Mouse (Mus musculus) kidney, adult 2 months (tissue): ENCODE measurements around the gene Qrich2. TPM values are rescaled to one million over a fixed set of nuclear protein-coding genes. Genes with fewer than 3 reads are reported as not detected.

ENCODE experiments used
- DNase-seq: peaks from one replicate; pipeline ENCODE4 v3.0.0; 2021
- H3K27ac ChIP-seq: fragments of 200-500 bp; 2 replicates; pipeline ENCODE4 v1.5.1; 2012; ENCODE audit warnings: low read depth, low read length, control low read depth, inconsistent platforms; ENCODE audit not compliant: insufficient read depth
- H3K27me3 ChIP-seq: fragments of 200-500 bp; replicated peaks from 2 replicates; pipeline ENCODE4 v1.6.1; 2012; ENCODE audit warnings: mild to moderate bottlenecking, moderate library complexity, low read length, inconsistent platforms; ENCODE audit not compliant: control insufficient read depth, insufficient read depth
- H3K36me3 ChIP-seq: fragments of 200-500 bp; 2 replicates; pipeline ENCODE4 v1.6.1; 2012; ENCODE audit warnings: mild to moderate bottlenecking, moderate library complexity, low read length, inconsistent platforms; ENCODE audit not compliant: control insufficient read depth, insufficient read depth
- H3K4me1 ChIP-seq: fragments of 200-500 bp; 2 replicates; pipeline ENCODE4 v1.6.1; 2011; ENCODE audit warnings: low read length; ENCODE audit not compliant: control insufficient read depth, insufficient read depth
- H3K4me3 ChIP-seq: fragments of 200-500 bp; 2 replicates; pipeline ENCODE4 v1.5.1; 2011; ENCODE audit warnings: mild to moderate bottlenecking, low read depth, low read length, control low read depth; ENCODE audit not compliant: insufficient read depth
- CTCF ChIP-seq: fragments of 200-500 bp; conservative IDR thresholded peaks from 2 replicates; pipeline ENCODE4 v1.5.1; 2011; ENCODE audit warnings: low read depth, mild to moderate bottlenecking, control low read depth, low read length, moderate library complexity, mixed read lengths; ENCODE audit not compliant: insufficient read depth, insufficient read length
- POLR2A ChIP-seq: fragments of 200-500 bp; IDR thresholded peaks from one replicate; pipeline ENCODE4 v1.6.1; 2011; ENCODE audit warnings: low read depth, low read length, control low read depth
- WGBS: fragments of 180-500 bp; shearing (Covaris S2); methylation state at CpG from one replicate; pipeline ENCODE4 v1.1.7; 2018; 5-methylcytosine and 5-hydroxymethylcytosine counted together
- polyA plus RNA-seq: library from polyadenylated mRNA; depleted of rRNA; stranded (reverse); fragments of >200 nt; gene quantifications from 2 replicates; pipeline ENCODE4 v1.2.3, GENCODE M21; 2012

Qrich2 gene
- polyA plus RNA-seq, 1 experiment, result 0.08 TPM

- 64% methylated on average over 14 of the region's 14 CpGs for WGBS
Observed at GRCm38 (mm10) chr11:116488693-116489375, 22.8 kb upstream of the Qrich2 start.

GRCm38 (mm10) chr11:116488207-116488606, 22.2 kb upstream of the Qrich2 start:
- no peak for DNase-seq
- TF ChIP-seq POLR2A (no peak), CTCF (no peak)
- Histone ChIP-seq H3K27me3 (no peaks in the 10 kb centered on the region), H3K4me3 (no peak overlapping the region), H3K4me1 (peaks cover 4% of the 10 kb centered on the region; the same call in 1 of the 2 replicates), H3K27ac (no peak overlapping the region), H3K36me3 (peaks cover 2% of the 10 kb centered on the region; the same call in 1 of the 2 replicates)

More at GRCm38 (mm10) chr11:116488693-116489375, 22.8 kb upstream of the Qrich2 start:
- peak overlapping the region; percentile 95; the same call in 1 of the 2 replicates for H3K4me3 ChIP-seq
- no peak for TF ChIP-seq POLR2A
- TF ChIP-seq CTCF, result peak; percentile 55
- H3K27ac ChIP-seq, result no peak overlapping the region
- peak; percentile 39 for DNase-seq
- H3K36me3 ChIP-seq, result peaks cover 2% of the 10 kb centered on the region; the same call in 1 of the 2 replicates
- H3K27me3 ChIP-seq, result no peaks in the 10 kb centered on the region
- peaks cover 4% of the 10 kb centered on the region; the same call in 1 of the 2 replicates for H3K4me1 ChIP-seq

GRCm38 (mm10) chr11:116484261-116484660, 18.2 kb upstream of the Qrich2 start:
- peaks cover 2% of the 10 kb centered on the region; the same call in 1 of the 2 replicates for H3K36me3 ChIP-seq
- TF ChIP-seq POLR2A (no peak), CTCF (no peak)
- H3K4me3 ChIP-seq, result no peak overlapping the region
- WGBS, result 58% methylated on average over 8 of the region's 8 CpGs
- no peaks in the 10 kb centered on the region; the same call in 1 of the 2 replicates for H3K4me1 ChIP-seq
- DNase-seq, result peak; percentile 70
- H3K27me3 ChIP-seq, result no peaks in the 10 kb centered on the region
- no peak overlapping the region for H3K27ac ChIP-seq

GRCm38 (mm10) chr11:116481776-116482175, 15.7 kb upstream of the Qrich2 start:
- H3K4me1 ChIP-seq, result no peaks in the 10 kb centered on the region; the same call in 1 of the 2 replicates
- TF ChIP-seq POLR2A, result no peak
- no peak for TF ChIP-seq CTCF
- 47% methylated on average over 7 of the region's 7 CpGs for WGBS
- no peaks in the 10 kb centered on the region for H3K27me3 ChIP-seq
- no peak overlapping the region for H3K27ac ChIP-seq
- peaks cover 5% of the 10 kb centered on the region for H3K36me3 ChIP-seq
- H3K4me3 ChIP-seq, result no peak overlapping the region
- peak; percentile 55 for DNase-seq

DNA sequence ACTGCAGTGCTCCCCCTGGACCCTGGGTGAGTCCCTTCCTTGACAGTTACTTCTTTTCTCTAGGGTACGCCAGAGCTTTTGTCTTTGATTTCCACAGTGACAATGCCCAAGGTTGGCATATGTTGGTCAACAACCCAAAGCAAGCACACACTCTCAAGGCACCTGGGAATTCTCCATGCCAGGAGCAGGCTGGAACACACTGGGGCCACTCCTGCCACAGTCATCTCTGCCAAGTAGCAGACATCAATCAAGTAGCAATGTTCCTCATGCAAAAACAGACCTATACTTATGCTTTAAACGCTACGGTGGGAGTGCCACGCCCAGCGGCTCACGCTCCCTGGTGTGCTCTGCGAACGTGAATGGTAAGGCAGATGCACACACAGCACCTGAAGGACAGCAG, 14.9 kb upstream of the Qrich2 start:
- WGBS, result 95% methylated on average over 8 of the region's 8 CpGs
- TF ChIP-seq CTCF (no peak), POLR2A (no peak)
- Histone ChIP-seq H3K4me3 (no peak overlapping the region), H3K27ac (no peak overlapping the region), H3K36me3 (peaks cover 5% of the 10 kb centered on the region), H3K27me3 (no peaks in the 10 kb centered on the region), H3K4me1 (no peaks in the 10 kb centered on the region; the same call in 1 of the 2 replicates)
- no peak for DNase-seq

GRCm38 (mm10) chr11:116479832-116480231, 13.8 kb upstream of the Qrich2 start:
- no peak for TF ChIP-seq POLR2A
- TF ChIP-seq CTCF, result no peak
- Histone ChIP-seq H3K27ac (no peak overlapping the region), H3K27me3 (no peaks in the 10 kb centered on the region), H3K36me3 (peaks cover 5% of the 10 kb centered on the region), H3K4me3 (no peak overlapping the region), H3K4me1 (no peaks in the 10 kb centered on the region; the same call in 1 of the 2 replicates)
- WGBS, result 40% methylated on average over 8 of the region's 8 CpGs
- DNase-seq, result peak; percentile 38

- peak; percentile 17 for DNase-seq
- Histone ChIP-seq H3K36me3 (peaks cover 5% of the 10 kb centered on the region), H3K27me3 (no peaks in the 10 kb centered on the region), H3K4me3 (no peak overlapping the region), H3K27ac (no peak overlapping the region), H3K4me1 (no peaks in the 10 kb centered on the region; the same call in 1 of the 2 replicates)
- TF ChIP-seq POLR2A (no peak), CTCF (no peak)
- 69% methylated on average over 7 of the region's 7 CpGs for WGBS
Observed at GRCm38 (mm10) chr11:116478978-116479377, 12.9 kb upstream of the Qrich2 start.
